Mouse (Mus musculus) skeletal muscle tissue, adult 2 months (tissue): ENCODE data around the gene Elp6.

Experiments used
- DNase-seq: peaks from one replicate; pipeline ENCODE4 v3.0.0-alpha.2; 2012; ENCODE audit warnings: low read depth, low spot score

The Elp6 gene

DNA sequence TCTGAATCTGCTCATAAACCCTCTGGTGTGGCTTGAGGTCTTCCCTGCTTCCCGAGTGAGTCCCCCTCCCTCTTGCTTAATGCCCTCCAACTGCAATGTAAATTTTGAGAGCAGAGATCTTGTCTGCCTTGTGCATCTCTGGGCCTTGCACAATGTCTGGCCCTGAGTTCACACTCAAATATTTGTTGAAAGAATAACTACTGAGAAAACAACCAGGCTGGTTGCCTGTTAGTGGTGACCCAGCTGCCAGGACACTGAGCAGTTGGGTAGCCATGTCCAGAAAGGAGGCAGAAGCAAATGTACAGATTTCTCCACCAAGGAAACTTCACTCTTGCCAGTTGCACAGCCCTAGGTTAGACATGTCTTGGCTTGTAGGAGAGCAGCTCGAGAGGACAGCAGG, 53.4 kb downstream of the Elp6 start:
- DNase-seq: no peak

DNA sequence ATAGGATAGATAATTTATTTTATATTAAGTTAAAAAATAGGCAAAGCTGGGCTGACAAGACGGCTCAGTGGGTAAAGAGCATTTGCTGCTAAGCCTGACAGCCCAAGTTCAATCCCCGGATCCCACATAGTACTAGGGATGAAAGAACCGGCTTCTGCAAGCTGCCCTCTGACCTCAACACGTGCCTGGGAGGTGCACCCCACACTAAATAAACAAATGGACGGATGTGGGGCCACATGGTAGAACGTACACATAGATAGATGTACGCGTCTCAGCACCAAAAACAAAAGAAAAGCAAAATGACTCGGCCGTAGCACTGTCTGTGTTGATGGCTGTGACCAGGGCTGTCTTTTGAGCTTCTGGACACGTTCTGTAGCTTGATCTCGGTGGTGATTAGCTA, 56.3 kb downstream of the Elp6 start:
- DNase-seq: no peak

GRCm38 (mm10) chr9:110362337-110362736, 57.4 kb downstream of the Elp6 start:
- DNase-seq: no peak

DNA sequence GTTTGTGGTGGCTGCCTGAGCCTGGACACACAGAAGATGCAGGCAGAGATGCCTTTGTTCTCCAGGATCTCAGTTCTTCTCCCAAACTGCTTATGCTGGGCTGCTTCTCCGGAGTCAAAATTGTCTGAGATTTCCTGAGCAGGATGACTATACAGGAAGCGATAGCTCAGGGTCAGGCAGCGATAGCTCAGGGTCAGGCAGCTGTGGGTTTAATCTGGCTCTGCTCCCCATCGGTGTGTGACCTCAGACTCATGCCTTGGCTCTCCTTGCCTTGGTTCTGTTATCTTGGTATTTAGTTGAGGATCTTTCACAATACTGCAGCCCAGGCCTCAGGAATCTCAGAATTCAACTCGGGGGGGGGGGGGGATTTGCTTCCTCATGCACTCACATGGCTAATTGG, 61.8 kb downstream of the Elp6 start:
- DNase-seq: no peak

DNA sequence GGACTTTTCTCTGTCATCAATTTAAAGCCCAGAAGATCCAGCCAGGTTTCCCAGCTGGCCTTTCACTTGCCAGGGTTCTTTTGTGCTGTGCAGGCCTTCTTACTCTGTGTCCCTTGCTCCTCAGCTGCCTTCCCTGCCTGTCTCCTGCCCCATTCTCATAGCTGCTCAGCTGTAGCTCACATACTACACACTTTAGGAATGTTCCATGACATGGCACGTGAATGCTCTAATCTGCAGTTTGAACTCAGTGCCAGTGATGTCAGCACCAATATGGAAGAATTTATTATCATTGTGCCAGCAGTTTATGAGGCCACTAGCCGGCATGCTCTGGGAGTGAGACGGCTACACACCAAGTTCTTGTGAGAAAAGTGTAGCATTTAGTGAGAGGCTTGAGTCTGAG, 64.9 kb downstream of the Elp6 start:
- DNase-seq: no peak
